Mouse (Mus musculus): ENCODE measurements around the gene Rcan1.

Gene Rcan1

DNA sequence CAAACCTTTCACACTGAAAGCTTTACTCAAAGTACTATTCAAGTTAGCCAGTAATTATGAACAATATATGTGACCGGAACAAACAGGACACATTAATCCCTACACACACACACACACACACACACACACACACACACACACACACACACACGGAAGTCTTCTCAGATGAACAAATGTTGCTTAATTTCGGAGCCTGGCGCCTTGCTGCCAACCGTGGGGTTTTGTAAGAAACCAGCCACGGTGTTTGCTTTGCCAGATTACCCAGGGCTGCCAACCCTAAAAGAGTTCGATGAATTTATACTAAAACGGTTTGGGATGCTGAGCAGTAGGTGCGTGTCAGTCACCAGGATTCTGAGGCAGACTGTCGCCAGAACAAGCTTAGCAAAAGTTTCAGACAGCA is 69.5 kb downstream of the Rcan1 start:
- no peak for DNase-seq (ENCODE audit: low read depth, low spot score)

GRCm38 (mm10) chr16:92399490-92400458 is 70.9 kb downstream of the Rcan1 start:
- no peak for DNase-seq (ENCODE audit: low read depth, low spot score)

DNA sequence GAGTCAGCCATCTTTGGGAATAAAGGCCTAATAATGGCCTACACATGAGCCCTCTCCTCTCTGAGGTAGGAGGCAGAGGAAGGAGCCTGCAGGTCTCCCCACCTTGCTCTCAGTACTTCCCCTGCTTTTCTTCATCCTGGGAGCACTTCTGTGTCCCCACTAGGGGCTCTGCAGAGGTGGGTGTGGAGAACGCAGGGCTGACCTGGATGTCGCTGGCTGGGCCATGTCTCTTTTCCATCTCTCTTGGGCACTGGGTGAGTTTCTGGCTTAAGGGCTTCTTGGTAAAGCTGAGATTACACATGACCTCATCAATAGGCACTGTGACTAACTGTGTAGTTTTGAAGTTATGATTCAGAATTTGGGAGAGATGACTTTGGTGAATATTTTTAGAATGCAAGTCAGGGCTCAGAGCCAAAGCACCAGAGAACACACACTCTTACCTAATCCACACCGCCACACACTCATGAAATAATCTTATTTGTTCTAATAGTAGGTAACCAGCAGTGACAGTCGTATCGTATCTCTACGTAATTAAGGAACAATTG is 72.0 kb downstream of the Rcan1 start:
- no peak for DNase-seq (ENCODE audit: low read depth, low spot score)

DNA sequence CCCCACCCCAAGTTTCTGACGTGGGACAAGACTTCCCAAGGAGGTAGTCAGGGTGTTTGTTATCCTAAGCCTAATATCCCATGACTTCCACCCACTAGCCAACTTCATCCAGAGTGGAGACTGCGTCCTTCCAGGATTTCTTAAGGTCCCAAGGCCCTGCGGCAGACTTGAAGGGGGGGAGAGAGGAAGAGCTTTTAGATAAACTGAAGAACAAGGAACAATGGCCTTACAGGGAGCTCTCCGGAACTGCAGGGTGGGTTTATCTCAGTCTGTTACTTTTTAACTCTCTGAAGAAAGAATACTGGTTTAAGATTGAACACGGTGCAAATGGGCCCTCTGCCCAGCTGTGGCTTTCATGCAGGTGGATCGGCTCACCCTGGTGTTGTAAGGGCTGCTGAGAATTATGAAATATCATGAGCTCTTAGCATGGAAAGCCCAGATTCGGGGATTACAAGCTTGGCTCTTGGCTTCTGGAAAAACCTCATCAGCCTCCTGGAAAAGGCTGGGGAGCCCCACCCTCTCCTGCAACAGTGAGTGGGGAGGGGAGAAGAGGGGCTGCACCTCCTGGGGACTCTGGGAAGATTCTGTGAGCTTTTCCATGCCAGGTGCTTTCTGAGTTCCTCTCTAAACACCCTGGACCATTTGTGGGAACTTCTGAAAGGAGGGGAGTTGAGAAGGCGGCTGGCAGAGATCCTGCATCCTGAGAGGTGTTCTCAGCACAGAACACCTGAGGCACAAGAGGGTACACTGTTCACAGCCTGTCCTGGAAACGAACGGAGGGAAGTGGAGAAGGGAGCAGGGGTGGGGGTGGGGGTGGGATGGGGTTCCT is 72.7 kb downstream of the Rcan1 start:
- DNase-seq (ENCODE audit: low read depth, low spot score): no peak

DNA sequence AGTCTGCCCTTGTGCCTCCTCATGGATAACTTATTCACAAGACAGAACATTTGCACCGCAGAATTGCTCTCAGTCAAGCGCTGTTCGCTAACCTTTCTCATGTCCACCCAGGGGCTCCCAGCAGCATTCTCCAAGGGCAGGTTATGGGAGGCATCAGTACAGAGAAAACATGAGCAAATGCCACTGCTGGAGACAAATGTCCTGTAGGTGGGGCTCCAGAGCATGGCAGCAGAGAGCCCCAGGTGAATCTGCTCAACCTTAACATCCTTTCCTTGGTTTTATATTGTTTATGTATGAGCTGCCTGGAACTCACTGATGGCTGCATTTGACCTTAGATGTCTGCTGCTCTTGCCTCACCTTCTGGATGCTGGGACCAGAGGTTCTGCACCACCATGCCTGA is 76.9 kb downstream of the Rcan1 start:
- no peak for DNase-seq (ENCODE audit: low read depth, low spot score)

GRCm38 (mm10) chr16:92387692-92388091 is 83.0 kb downstream of the Rcan1 start:
- DNase-seq (ENCODE audit: low read depth, low spot score): no peak

DNA sequence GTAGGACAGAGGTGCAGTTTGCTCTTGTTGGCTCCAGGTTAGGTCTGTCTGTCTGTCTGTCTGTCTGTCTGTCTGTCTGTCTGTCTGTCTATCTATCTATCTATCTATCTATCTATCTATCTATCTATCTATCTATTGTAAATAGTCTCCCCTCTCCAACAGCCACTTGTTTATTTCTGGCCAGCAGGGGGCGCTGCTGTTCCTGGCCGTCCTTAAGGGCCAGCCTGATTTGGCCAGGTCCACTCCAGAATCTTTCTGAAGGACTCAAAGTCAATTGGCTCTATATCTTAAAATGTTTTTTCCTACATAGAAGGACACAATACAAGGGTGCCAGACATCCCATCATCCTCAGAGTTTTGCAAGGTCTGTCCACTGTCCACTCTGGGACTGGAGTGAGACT is 85.6 kb downstream of the Rcan1 start:
- DNase-seq (ENCODE audit: low read depth, low spot score): no peak

DNA sequence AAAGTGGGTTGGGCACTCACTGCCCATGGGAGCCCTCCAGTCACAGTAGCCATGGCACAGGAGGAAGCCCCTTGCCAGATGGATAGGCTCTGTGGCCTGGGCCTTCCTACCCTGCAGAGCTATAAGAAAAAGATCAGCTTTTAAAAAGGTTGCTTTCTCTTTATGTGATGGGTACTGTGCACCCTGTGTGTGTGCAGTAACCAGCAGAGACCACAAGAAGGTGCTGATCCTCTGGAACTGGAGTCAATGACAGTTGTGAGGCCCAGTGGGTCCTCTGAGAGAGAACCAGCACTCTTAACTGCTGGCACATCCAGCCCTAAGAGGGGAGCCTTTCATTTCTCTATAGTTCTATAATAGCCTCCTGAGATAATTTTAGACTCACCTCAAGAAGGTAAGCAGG is 87.3 kb downstream of the Rcan1 start:
- no peak for DNase-seq (ENCODE audit: low read depth, low spot score)

GRCm38 (mm10) chr16:92382508-92382907 is 88.2 kb downstream of the Rcan1 start:
- no peak for DNase-seq (ENCODE audit: low read depth, low spot score)

DNA sequence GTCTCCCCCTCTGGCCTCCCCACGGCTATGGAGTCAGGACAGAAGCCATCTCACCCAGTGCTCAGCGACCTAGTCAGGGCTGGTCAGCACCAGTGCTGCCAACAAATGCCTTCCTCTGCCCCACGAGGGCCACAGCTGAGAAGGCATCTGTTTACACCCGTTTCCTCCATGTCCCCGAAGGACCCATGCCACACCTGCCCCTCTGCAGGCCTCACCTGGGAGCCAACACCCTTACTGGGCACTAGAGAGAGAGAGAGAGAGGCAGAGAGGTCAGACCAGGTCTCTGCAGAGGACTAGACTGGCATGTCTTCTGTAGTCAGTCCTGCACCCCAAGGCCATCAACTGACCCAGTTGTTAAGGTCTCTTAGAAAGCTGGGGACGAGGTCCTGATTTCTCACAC is 89.6 kb downstream of the Rcan1 start:
- no peak for DNase-seq (ENCODE audit: low read depth, low spot score)

GRCm38 (mm10) chr16:92376976-92377375 is 93.7 kb downstream of the Rcan1 start:
- no peak for DNase-seq (ENCODE audit: low read depth, low spot score)

DNA sequence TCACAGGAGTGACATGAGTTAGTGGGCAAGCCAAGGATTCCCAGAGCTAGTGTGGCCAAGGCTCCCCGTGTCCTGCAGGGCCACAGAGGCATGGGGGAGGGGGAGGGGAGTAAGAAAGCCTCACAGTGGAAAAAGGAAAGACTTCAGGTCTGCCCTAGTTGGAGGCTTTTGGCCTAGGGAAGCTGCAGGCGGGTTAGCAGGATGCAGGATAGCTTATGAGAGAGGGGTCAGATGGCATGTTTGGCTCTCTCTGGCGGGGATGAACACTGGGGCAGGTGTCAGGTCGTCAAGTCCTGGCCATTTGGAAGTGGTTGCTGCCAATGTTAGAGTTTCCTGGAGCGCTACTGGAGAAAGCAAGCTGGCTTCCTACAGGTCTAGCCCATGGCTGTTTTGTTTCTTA is 99.0 kb downstream of the Rcan1 start:
- no peak for DNase-seq (ENCODE audit: low read depth, low spot score)

DNA sequence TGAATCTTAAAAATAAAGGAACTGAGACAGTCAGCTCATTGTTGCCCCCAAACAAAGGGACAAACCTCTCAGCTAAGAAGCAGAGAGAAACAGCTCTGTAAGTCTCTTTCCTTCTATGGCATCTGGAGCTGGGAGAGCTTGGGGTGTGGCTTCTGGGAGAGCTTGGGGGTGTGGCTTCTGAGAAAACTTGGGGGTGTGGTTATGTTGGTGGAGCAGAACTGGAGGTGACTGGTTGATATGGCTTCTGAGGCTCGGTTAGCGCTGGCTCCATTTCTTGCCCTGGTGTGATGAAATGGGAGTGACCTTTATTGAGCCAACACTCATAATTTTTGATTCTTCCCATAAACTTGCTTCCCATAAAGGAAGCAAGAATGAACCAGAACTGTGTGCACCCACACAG is 101.4 kb downstream of the Rcan1 start:
- DNase-seq (ENCODE audit: low read depth, low spot score): no peak

DNA sequence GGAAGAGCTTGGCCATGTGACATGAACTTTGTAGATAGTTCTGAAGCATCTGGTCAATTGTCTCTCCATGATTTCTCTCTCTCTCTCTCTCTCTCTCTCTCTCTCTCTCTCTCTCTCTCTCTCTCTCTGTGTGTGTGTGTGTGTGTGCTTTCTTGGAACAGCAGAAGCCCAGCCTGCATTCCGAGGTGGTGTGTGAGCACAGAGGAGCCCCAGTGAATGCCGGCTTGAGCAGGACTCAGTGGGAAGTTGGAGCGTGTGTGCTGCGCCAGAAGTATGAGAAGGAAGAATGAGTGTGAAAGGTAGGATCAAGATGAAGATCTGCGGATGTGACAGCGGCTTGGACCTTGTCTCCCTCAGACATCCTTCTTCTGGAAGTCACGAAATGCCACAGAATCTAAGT is 105.2 kb downstream of the Rcan1 start:
- DNase-seq (ENCODE audit: low read depth, low spot score): no peak

- no peak for DNase-seq (ENCODE audit: low read depth, low spot score)
Measured at GRCm38 (mm10) chr16:92360711-92361110, 110.0 kb downstream of the Rcan1 start.

GRCm38 (mm10) chr16:92359229-92359628 is 111.4 kb downstream of the Rcan1 start, which contains the start of gene Kcne1:
TSS of gene Kcne1 (minus strand) at chr16:92359468.
- DNase-seq (ENCODE audit: low read depth, low spot score): no peak

DNA sequence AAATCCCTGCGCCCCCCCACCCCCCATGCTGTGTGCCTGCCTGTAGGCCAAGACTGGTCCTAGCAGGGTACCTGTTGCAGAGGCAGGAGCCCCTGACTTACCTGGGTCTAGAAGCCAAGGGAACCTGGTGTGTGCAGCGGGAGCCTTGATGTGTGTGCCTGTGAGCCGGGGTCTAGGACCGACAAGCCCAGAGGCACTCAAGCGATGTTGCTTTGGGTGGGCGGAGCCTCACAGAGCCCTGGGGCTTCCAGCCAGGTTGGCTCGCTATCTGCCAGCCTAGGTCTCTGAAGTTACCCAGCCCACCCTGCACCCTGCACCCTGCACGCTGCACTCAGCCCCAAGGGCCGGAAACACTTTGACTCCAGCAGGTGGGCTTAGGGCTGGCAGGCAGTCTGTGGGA is 111.9 kb downstream of the Rcan1 start:
- DNase-seq (ENCODE audit: low read depth, low spot score): no peak

DNA sequence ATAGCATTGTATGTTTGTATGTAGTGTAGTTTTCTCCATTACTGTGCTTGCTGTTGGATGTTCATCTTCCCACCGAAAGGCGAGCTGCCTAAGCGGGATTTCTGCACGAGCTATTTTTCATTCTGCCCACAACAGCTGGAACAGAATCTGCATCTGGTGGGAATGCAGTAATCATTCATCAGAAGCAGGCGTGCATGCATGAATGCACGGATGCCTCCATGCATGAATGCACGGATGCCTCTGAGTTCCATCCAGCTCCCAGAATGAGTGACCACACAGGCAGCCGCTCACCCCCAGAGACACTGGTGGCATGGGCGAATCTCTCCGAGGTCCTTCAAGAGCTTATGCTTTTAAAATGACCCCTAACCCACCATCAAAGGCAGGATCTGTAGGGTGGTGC is 113.1 kb downstream of the Rcan1 start:
- DNase-seq (ENCODE audit: low read depth, low spot score): no peak

DNA sequence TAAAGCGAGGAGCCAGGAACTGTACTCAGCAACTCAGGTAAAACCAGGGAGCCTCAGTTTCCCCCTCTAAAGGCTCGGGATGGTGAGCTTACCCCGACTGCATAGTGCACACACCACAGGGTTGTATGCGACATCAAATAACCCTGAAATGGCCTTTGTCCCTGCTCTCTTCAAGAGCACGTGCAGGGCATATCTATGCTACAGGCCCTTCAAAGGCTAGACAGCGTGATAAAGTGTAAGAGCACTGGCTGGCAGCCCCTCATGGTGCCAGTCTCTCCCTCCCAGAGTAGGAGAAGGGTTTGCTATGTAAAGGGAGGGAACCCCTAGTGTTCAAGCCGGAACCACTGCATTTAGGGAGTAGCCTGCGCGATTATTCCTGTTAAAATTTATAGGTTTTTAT is 113.6 kb downstream of the Rcan1 start:
- no peak for DNase-seq (ENCODE audit: low read depth, low spot score)

GRCm38 (mm10) chr16:92355982-92356381 is 114.7 kb downstream of the Rcan1 start:
- no peak for DNase-seq (ENCODE audit: low read depth, low spot score)

- no peak for DNase-seq (ENCODE audit: low read depth, low spot score)
Measured at GRCm38 (mm10) chr16:92355366-92355765, 115.3 kb downstream of the Rcan1 start.

- no peak for DNase-seq (ENCODE audit: low read depth, low spot score)
Measured at GRCm38 (mm10) chr16:92353897-92354296, 116.8 kb downstream of the Rcan1 start.
